Mouse (Mus musculus) Patski (cell line): ENCODE measurements around the gene Hsdl2. TPM values are rescaled to one million over a fixed set of nuclear protein-coding genes. Genes with fewer than 3 reads are reported as not detected.
"Not testable (repeated sequence)": the region's sequence is repeated elsewhere in the genome, so short reads cannot be mapped to it uniquely, and the experiment has no call there.

Experiments used
- ATAC-seq: fragments of 100-300 bp; one replicate; pipeline ENCODE4 v1.8.0; 2021
- CTCF ChIA-PET: fragments of 350-600 bp; sonication (Branson Sonifier 250); formaldehyde crosslinking; loops from one replicate; lab custom pipeline; 2022; ENCODE audit warnings: inconsistent platforms; lab: Charles Lee
- POLR2A ChIA-PET: fragments of 350-600 bp; sonication (Branson Sonifier 250); formaldehyde crosslinking; loops from one replicate; lab custom pipeline; 2022; ENCODE audit warnings: antibody characterized with exemption, inconsistent platforms; lab: Charles Lee
- DNase-seq: peaks from one replicate; pipeline ENCODE4 v3.0.0-alpha.2; 2011; ENCODE audit warnings: low read depth, low spot score
- H3K27me3 ChIP-seq: fragments of 371-371 bp; one replicate; pipeline ENCODE4 v1.5.1; 2021
- CTCF ChIP-seq: fragments of 100-300 bp; IDR thresholded peaks from one replicate; pipeline ENCODE4 v1.5.1; 2021
- in situ Hi-C: fragments of 300-500 bp; cut with MboI; formaldehyde crosslinking; loops from 3 replicates; pipeline ENCODE4 v1.11.1; 2018; ENCODE audit warnings: low pct_unique_long_range_greater_than_20kb, mixed read lengths
- polyA plus RNA-seq: library from polyadenylated mRNA; unstranded; gene quantifications from one replicate; pipeline ENCODE4 v1.2.3, GENCODE M21; 2021

Hsdl2 gene
- polyA plus RNA-seq, 1 experiment from 2014 or later, result 25.8 TPM

DNA sequence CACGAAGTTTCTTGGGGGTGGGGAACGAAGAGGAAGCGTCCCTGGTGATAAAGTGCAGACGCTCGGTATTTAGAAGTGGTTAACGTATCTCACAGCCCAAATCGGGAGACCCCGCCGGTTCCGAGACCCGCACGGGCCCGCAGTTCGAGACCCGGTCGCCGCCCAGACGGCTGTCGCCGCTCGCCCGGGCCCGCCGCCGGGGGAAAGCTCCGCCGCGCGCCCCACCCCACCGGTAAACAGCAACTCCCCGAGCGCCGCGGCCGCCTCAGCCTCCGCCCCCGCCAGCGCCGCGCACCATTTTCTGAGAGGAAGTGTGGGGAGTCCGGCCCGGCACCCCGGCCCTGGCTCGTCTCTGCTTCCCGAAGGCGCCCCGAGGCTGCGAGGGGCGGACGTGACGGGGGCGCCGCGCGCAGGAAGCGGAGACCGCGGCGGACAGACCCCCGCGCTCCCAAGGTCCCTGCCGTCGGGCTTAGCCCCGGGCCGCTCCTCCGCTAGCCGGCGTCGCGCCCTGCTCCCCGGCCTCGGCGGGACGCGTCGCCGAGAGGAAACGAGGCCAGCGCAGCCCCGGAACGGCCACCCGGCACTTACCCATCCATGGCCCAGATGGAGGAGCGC is 32.7 kb upstream of the Hsdl2 start:
- DNase-seq (no peak), ATAC-seq (peak; percentile 77)
- TF ChIP-seq CTCF, result no peak
- H3K27me3 ChIP-seq, result no peaks in the 10 kb centered on the region
- ChIA-PET CTCF (no interaction called here), POLR2A (no interaction called here)
- in situ Hi-C loops, result no loop called here

DNA sequence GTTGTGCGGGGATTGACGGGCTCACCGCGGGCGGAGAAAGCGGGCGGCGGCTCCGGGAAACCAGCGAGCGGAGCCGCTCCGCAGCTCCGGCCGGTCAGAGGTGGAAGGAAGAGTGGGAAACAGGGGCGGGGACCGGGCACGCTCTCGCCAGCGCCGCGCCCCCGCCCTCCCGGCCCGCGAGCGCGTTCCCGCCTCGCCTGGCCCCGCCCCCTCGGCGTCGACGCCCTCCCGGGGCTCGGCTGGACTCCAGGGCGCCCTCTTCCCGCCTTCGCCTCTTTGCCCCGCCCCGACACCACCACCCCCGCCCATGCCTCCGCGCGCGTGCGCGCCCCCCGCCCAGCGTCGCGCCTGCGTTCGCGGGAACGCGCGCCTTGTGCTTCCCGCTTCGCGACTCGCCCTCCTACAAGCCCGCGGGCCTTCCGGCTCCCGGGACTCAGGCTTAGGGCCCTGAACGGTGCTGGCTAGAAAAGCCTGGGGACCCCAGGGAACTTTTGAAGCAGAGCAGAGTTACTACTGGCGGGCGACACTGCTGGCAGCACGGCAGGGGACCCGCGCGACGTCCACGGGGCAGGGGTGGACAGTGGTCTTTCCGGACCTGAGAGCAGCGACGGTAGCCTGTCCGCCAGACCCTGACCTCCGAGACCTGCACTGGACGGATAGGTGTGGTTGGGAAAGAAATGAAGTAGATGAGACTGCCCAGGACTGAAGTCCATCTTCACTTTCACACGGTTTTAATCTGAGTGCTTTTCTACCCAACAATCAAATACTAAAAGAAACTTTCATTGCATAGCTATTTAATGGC is 32.0 kb upstream of the Hsdl2 start, which contains the start of gene Ptbp3:
TSS of gene Ptbp3 (minus strand) at position 190 of the 802 bp plus-strand sequence.
- no peaks in the 10 kb centered on the region for H3K27me3 ChIP-seq
- in situ Hi-C loops, result no loop called here
- ChIA-PET POLR2A (no interaction called here), CTCF (no interaction called here)
- ATAC-seq, result peak; percentile 89
- TF ChIP-seq CTCF, result no peak
- DNase-seq, result peak; percentile 66

DNA sequence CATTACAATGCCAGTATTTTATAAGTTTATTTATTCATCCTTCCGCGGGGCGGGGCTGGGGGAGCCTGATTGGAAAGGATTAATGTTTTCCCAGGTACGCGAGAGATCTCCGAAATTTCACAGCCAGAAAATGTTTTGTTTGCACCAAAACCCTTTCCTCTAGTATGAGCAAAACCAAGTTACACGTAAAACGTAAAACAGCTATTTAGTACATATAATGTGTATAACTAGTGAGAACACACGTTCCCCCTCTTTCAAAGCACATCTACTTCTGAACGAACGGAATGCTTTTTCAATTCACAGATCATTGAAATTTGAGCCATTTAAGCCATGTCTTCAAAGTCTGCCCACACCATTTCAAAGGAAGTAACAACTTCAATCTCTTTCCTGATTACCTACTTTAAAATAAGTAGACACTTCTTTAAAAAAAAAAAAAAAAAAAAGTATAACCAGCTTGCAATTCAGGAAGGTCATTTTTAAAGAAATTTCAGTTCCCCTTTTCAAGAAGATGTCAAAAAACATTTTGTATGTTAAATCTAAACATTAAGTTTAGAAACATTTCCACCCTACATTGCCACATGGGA is 31.3 kb upstream of the Hsdl2 start:
- CTCF ChIA-PET, result interaction anchor here (1.1 kb wide), 1 partner anchor 19 kb away, joined by 4 read pairs; no protein-coding TSS in a partner anchor
- in situ Hi-C loops, result no loop called here
- no peaks in the 10 kb centered on the region for H3K27me3 ChIP-seq
- POLR2A ChIA-PET, result no interaction called here
- DNase-seq (no peak), ATAC-seq (no peak)
- TF ChIP-seq CTCF, result no peak

DNA sequence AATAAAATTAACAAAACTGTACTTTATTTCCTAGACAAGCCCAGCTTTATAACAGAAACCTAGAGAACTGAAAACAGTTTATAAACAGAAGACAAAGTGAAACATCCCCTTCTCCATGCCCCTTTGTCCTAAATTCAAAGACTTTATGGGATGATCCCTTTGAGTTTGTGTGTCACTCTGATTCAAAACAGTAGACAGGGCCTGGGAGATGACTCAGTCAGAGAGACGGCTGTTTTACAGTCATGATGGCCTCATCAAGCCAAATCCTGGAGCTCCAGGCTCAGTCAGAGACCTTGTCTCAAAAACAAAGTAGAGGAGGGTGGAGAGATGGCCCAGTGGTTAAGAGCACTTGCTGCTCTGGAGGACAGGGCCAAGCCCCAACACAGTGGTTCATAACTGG is 29.5 kb upstream of the Hsdl2 start:
- DNase-seq (no peak), ATAC-seq (no peak)
- in situ Hi-C loops, result no loop called here
- CTCF ChIA-PET, result interaction anchor here (1.4 kb wide), 1 partner anchor 171 kb away, joined by 5 read pairs; no protein-coding TSS in a partner anchor
- no peak for TF ChIP-seq CTCF
- no peaks in the 10 kb centered on the region for H3K27me3 ChIP-seq
- POLR2A ChIA-PET, result no interaction called here

DNA sequence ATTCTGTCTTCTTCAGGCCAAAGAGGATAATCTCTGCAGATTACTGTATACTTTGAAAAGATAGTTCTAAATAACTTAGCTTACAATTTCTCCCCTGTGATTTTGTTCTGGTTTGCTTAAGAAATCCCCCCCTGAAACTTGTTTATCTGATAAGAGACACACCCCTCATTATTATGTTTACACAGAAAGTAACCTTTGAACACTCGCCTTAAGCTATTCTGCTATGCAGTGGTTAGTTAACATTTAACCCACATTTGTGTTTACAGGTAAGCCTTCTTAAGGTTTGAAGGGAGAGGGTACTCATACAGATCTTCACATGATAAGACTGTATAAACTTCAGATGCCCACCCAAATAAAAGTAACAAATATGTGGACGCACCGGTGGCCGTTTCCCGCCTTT is 28.5 kb upstream of the Hsdl2 start:
- DNase-seq (no peak), ATAC-seq (no peak)
- TF ChIP-seq CTCF, result no peak
- POLR2A ChIA-PET, result no interaction called here
- CTCF ChIA-PET, result interaction anchor here (0.8 to 1.4 kb wide), 2 partner anchors 10 to 17 kb away, joined by 3 read pairs; no protein-coding TSS in a partner anchor
- H3K27me3 ChIP-seq, result no peaks in the 10 kb centered on the region
- in situ Hi-C loops, result no loop called here

DNA sequence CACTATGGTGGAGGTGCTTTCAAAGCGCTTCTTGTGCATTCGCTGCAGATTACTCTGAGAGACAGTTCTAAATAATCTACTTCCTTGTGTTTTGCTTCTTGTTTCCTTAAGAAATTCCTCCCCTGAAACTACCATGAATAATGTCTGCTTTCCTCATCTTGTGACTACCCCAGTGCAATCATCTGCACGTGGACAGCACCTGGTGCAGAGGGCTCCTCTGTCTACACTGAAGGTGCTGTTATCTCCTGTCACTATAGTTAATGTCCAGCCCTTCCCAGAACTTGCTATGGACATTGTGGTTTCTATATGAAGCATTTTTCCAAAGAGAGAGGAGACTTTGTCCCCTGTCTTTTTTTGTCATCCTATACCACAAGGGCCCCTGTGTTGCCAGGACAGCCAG is 27.8 kb upstream of the Hsdl2 start:
- no peak for ATAC-seq
- POLR2A ChIA-PET, result no interaction called here
- in situ Hi-C loops, result no loop called here

DNA sequence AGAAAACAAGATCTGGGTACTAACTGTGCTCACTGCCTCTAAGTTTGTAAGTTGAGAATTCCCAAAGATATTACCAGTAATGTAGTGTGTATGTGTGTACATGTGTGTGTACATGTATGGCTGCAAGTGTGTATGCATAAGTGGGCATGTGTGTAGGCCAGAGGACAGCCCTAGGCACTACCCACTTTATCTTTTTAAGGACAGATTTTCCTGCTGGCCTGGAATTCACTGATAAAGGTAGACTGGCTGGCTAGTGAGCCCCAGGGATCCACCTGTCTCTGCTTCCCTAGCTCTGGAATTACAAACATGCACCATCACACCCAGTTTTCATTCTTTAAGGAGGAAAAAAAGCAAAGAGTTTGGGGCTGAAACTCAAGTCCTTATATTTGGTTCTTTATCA is 26.2 kb upstream of the Hsdl2 start:
- ChIA-PET POLR2A (no interaction called here), CTCF (no interaction called here)
- no peak for TF ChIP-seq CTCF
- in situ Hi-C loops, result no loop called here
- ATAC-seq, result no peak
- no peak for DNase-seq
- no peaks in the 10 kb centered on the region for H3K27me3 ChIP-seq

More for the DNA sequence above, 27.8 kb upstream of the Hsdl2 start:
- no peak for TF ChIP-seq CTCF
- CTCF ChIA-PET, result interaction anchor here (1.4 kb wide), 1 partner anchor 9 kb away, joined by 3 read pairs; no protein-coding TSS in a partner anchor
- no peak for DNase-seq
- H3K27me3 ChIP-seq, result no peaks in the 10 kb centered on the region

DNA sequence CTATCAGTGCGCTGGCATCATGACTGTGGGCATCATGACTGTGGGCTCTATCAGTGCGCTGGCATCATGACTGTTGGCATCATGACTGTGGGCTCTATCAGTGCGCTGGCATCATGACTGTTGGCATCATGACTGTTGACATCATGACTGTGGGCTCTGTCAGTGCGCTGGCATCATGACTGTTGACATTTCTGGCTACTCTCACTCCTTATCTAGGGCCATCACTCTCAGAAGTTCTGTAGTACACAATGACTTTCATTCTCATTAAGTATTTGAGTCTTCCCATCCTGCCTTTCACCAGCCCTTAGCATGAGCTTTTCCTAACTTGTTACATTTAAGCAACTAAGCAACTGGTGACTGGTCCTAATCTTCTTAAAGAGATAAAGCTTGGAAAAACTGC is 24.0 kb upstream of the Hsdl2 start:
- POLR2A ChIA-PET, ATAC-seq, H3K27me3 ChIP-seq, in situ Hi-C loops, DNase-seq, CTCF ChIA-PET: not testable (repeated sequence)

DNA sequence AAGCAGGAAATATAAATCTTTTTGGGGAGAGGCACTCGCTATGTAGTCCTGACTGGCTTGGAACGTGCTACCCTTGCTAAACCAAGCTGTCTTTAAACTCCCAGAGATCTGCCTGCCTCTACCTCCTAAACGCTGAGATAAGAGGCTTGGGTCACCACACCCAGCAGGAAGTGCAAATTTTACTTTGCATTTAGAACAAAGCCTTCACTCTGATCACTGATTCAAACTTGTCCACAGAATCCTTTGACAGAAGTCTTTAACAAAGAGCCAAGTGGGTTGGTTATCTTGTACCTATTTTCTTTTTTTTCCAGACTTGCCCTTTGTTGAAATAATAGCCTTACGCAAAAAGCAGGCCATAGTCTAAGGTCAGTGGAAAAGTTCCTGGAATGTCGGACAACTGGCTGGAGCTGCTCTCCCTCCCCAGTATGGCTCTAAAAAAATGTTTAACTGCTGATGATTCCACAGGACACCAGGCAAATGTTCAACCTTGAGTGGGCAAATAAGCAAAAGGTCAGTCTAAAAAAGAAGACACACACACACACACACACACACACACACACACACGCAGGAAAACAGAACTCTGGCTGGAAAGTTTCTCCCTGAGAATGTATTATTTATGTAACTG is 23.2 kb upstream of the Hsdl2 start:
- in situ Hi-C loops, result no loop called here
- no peaks in the 10 kb centered on the region for H3K27me3 ChIP-seq
- ChIA-PET CTCF (no interaction called here), POLR2A (no interaction called here)
- TF ChIP-seq CTCF, result no peak
- DNase-seq, result no peak
- no peak for ATAC-seq

DNA sequence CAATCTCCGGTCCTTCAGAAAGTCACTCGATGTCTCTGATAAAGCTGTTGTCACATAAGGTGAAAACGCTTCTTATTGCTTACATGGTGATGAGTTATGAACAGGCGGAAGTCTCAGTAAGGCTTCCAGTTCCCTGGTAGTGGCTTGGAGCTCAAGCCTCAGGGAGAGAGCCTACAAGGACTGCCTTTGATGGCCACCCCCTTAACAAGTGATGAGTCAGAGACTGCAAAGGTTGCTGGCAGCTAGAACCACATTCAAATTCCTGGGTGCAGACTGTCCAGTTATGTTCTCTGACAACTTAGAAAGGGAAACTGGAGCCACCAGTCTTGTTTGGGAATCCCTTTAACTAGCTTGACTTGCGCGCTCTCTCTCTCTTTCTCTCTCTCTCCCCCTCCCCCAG is 21.2 kb upstream of the Hsdl2 start:
- TF ChIP-seq CTCF, result no peak
- POLR2A ChIA-PET, result no interaction called here
- CTCF ChIA-PET, result interaction anchor here (0.6 kb wide), 1 partner anchor 651 kb away, joined by 3 read pairs; no protein-coding TSS in a partner anchor
- no peaks in the 10 kb centered on the region for H3K27me3 ChIP-seq
- ATAC-seq, result no peak
- no peak for DNase-seq
- in situ Hi-C loops, result loop anchor here (10.0 kb wide), 1 partner anchor 455 kb away; no protein-coding TSS in a partner anchor
